Mouse (Mus musculus): ENCODE data around the gene Mut.

DNA sequence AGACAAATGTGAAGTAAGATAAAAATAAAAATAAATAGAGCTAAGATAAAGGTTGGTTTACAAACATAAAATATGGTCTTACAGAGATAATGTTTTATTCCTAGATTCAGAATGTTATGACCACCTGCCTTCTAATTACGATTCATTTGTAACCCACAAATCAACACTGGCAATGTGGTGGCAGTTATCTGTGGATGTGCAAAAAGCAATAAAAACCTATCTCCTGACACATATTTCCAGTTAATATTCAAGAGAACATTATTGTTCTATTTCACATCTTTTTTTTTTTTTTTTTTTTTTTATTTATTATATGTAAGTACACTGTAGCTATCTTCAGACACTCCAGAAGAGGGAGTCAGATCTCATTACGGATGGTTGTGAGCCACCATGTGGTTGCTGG lies 19.0 kb upstream of the Mut start:
- TF ChIP-seq EP300 (IDR thresholded peaks at IDR 0.05; ENCODE audit: low read depth) (no peak), CTCF (IDR thresholded peaks at IDR 0.05; ENCODE audit: low read depth) (no peak)

Measured in liver, embryonic 14.5 days (tissue).